Mouse (Mus musculus) lung, adult 10 weeks (tissue): ENCODE results near the gene Nlrp4e. TPM values are rescaled to one million over a fixed set of nuclear protein-coding genes. Genes with fewer than 3 reads are reported as not detected.

Experiments
- polyA plus RNA-seq: library from polyadenylated mRNA; stranded (reverse); fragments of 350-450 nt; fragmentation: Illumina TruSeq; extraction: RNeasy Lipid Tissue Mini Kit (QIAGEN cat#74804); gene quantifications from one replicate; pipeline ENCODE4 v1.2.3, GENCODE M21; 2014; ENCODE audit warnings: low read depth, low replicate concordance; ENCODE audit not compliant: insufficient read depth

Gene Nlrp4e
- not detected for polyA plus RNA-seq

DNA sequence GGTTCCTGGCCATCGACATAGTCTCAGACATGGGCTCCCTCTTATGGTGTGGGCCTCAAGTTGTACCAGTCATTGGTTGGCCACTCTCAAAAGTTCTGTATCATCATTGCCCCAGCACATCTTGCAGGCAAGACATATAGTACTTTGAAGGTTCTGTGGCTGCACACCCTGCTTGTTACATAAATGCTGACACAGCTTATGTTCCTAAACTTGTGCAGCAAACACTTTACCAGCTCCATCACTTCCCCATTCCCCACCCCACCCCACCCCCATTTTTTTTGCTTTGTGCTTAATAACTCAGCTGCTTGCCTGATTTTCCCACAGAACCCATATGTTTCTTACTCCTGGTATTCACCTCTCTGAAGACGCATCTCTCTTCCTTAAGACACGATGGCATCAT lies at the start of gene Nlrp4e:
TSS of gene Nlrp4e (plus strand) at position 301 of the 400 bp plus-strand sequence.

DNA sequence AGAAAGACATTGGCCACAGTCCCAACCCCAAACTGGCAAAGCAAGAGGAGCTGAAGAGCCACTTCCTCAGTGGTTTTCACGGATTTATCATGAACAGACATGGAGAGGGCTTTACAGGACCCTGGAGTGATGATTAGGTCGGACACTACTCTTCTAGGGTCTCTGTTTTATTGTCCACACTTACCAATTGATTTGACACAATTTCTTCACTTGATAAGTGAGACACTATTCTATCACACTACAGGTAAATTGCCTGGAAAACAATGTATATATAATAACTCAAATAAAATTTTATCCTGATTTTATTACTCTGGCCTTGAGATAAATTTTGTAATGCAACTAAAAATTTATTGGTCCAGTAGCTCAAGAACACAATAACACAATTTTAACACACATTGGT lies 49.4 kb upstream of the Nlrp4e start, which contains the start of gene Vmn1r166:
TSS of gene Vmn1r166 (minus strand) at position 101 of the 400 bp plus-strand sequence.

DNA sequence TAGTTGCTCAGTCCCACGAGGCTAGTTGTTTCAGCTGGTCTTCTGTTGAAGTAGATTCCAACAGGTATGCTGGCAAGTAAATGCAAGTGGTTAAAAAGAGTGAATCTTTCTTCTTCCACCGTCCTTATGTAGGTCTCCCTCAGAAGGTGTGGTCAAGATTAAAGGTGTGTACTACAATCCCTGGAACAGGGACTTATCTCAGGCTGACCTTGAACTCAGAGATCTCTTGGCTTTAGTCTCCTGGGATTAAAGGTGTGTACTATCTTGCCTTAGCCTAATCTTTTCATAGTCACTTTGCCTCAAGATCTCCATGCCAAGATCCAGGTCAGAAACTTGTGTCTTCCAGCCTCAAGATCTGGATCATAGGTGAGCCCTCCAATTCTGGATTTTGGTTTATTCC lies 22.2 kb upstream of the Nlrp4e start, which contains the start of gene Gm6902:
TSS of gene Gm6902 (minus strand) at position 101 of the 400 bp plus-strand sequence.

DNA sequence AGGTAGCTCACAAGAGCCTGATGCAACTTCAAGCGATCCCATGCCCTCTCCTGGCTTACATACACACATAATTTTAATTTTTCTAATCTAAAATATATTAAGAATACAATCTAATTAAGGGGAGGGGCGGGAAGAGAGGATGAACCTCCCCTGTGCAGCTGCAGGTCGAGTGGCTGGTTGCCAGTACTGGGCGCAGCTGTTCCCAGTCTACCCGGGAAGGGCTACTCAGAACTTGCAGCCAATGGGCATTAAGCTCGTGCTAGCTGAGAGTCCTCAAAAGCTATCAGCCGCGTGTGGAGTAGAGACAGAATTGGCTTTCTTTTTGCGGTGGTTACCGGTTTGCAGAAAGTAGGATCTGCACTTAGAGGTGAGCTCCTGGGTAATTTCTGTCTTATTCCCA lies 84.6 kb downstream of the Nlrp4e start, which contains the start of gene Nlrp5:
TSS of gene Nlrp5 (plus strand) at position 301 of the 400 bp plus-strand sequence.

Other genes with a start within 250 kb of the Nlrp4e start
- gene Vmn1r163, start 245.7 kb upstream of the Nlrp4e start, polyA plus RNA-seq, result not detected
- gene Gm8720, start 233.7 kb upstream of the Nlrp4e start, polyA plus RNA-seq, result not detected
- not detected for gene Gm10662, start 156.7 kb upstream of the Nlrp4e start, polyA plus RNA-seq
- not detected for gene Vmn1r165, start 83.9 kb upstream of the Nlrp4e start, polyA plus RNA-seq
- not detected for gene Vmn1r166, start 49.5 kb upstream of the Nlrp4e start, polyA plus RNA-seq
- not detected for gene Gm6902, start 22.3 kb upstream of the Nlrp4e start, polyA plus RNA-seq
- gene Nlrp5, start 84.7 kb downstream of the Nlrp4e start, polyA plus RNA-seq, result not detected
- not detected for gene Vmn1r167, start 206.0 kb downstream of the Nlrp4e start, polyA plus RNA-seq
- not detected for gene Vmn1r168, start 238.5 kb downstream of the Nlrp4e start, polyA plus RNA-seq